Mouse (Mus musculus) heart, adult 9 months (tissue): ENCODE data around the gene Plaur.

Experiments used
- DNase-seq, 2 experiments: peaks; one replicate each; pipeline ENCODE4 v3.0.0; 2022; ENCODE audit warnings: low spot score in 2 of 2

The Plaur gene

GRCm38 (mm10) chr7:24462388-24463319 lies at the start of gene Plaur:
Gene Plaur (plus strand): TSS chr7:24462484.
- peak; percentile 65 to 73 for DNase-seq

GRCm38 (mm10) chr7:24413630-24414029 lies 48.7 kb upstream of the Plaur start:
- no peak for DNase-seq

GRCm38 (mm10) chr7:24415261-24415660 lies 47.0 kb upstream of the Plaur start:
- no peak for DNase-seq

- DNase-seq, result no peak
These were observed 42.7 kb upstream of the Plaur start for GRCm38 (mm10) chr7:24419579-24419978.

GRCm38 (mm10) chr7:24421648-24422047 lies 40.6 kb upstream of the Plaur start:
- no peak for DNase-seq

- DNase-seq, result no peak
These were observed 40.0 kb upstream of the Plaur start for GRCm38 (mm10) chr7:24422251-24422650.

- DNase-seq, result no peak
These were observed 39.0 kb upstream of the Plaur start for GRCm38 (mm10) chr7:24423107-24423763.

- DNase-seq, result peak; percentile 24 to 35
These were observed 38.1 kb upstream of the Plaur start for GRCm38 (mm10) chr7:24423956-24424732.

- DNase-seq, result no peak
These were observed 36.4 kb upstream of the Plaur start for GRCm38 (mm10) chr7:24425919-24426318.

- no peak for DNase-seq
These were observed 35.1 kb upstream of the Plaur start for GRCm38 (mm10) chr7:24427168-24427567.

GRCm38 (mm10) chr7:24428725-24429124 lies 33.6 kb upstream of the Plaur start:
- no peak for DNase-seq

GRCm38 (mm10) chr7:24429413-24430112 lies 32.7 kb upstream of the Plaur start:
- DNase-seq, result peak in 1 of 2 experiments; percentile 34

GRCm38 (mm10) chr7:24430551-24431345 lies 31.5 kb upstream of the Plaur start:
- no peak for DNase-seq

GRCm38 (mm10) chr7:24431713-24432112 lies 30.6 kb upstream of the Plaur start:
- no peak for DNase-seq

- DNase-seq, result no peak
These were observed 27.0 kb upstream of the Plaur start for GRCm38 (mm10) chr7:24435305-24435704.

GRCm38 (mm10) chr7:24437981-24438380 lies 24.3 kb upstream of the Plaur start:
- DNase-seq, result no peak

GRCm38 (mm10) chr7:24439191-24439590 lies 23.1 kb upstream of the Plaur start:
- DNase-seq, result no peak

GRCm38 (mm10) chr7:24439891-24440290 lies 22.4 kb upstream of the Plaur start:
- no peak for DNase-seq

- DNase-seq, result peak; percentile 55 to 57
These were observed 20.5 kb upstream of the Plaur start for GRCm38 (mm10) chr7:24441785-24442184.

GRCm38 (mm10) chr7:24442313-24442712 lies 20.0 kb upstream of the Plaur start:
- DNase-seq, result no peak
